Mouse (Mus musculus) embryonic facial prominence, embryonic 14.5 days (tissue): Measurements from ENCODE around the gene Tbc1d4. TPM values are rescaled to one million over a fixed set of nuclear protein-coding genes. Genes with fewer than 3 reads are reported as not detected.

Experiments
- ATAC-seq: fragments of 200-750 bp; cut with Nextera tagmentation; 2 replicates; pipeline ENCODE4 v1.8.0; 2017; ENCODE audit warnings: low read depth, moderate number of reproducible peaks, moderate TSS enrichment
- DNase-seq: peaks from one replicate; pipeline ENCODE4 v3.0.0-alpha.2; 2015; ENCODE audit warnings: low spot score
- H3K27ac ChIP-seq: fragments of 300-500 bp; sonication (generic); replicated peaks from 2 replicates; pipeline ENCODE4 v1.5.1; 2014; ENCODE audit warnings: low read depth, mild to moderate bottlenecking, low read length, moderate library complexity
- H3K27me3 ChIP-seq: fragments of 300-500 bp; sonication (generic); replicated peaks from 2 replicates; pipeline ENCODE4 v1.6.1; 2014; ENCODE audit warnings: low read length; ENCODE audit not compliant: control insufficient read depth, insufficient read depth
- H3K36me3 ChIP-seq: fragments of 300-500 bp; sonication (generic); 2 replicates; pipeline ENCODE4 v1.6.1; 2014; ENCODE audit warnings: low read length, mixed read lengths; ENCODE audit not compliant: control insufficient read depth, insufficient read depth
- H3K4me1 ChIP-seq: fragments of 300-500 bp; sonication (generic); 2 replicates; pipeline ENCODE4 v1.6.1; 2014; ENCODE audit warnings: antibody characterized with exemption, low read length; ENCODE audit not compliant: control insufficient read depth, insufficient read depth
- H3K4me2 ChIP-seq: fragments of 300-500 bp; sonication (generic); 2 replicates; pipeline ENCODE4 v1.6.1; 2014; ENCODE audit warnings: low read depth, mild to moderate bottlenecking, low read length, moderate library complexity, mixed read lengths
- H3K4me3 ChIP-seq: fragments of 300-500 bp; sonication (generic); 2 replicates; pipeline ENCODE4 v1.5.1; 2014; ENCODE audit warnings: low read depth, mild to moderate bottlenecking, low read length
- H3K9ac ChIP-seq: fragments of 300-500 bp; sonication (generic); 2 replicates; pipeline ENCODE4 v1.6.1; 2014; ENCODE audit warnings: low read depth, mild to moderate bottlenecking, low read length, moderate library complexity, mixed read lengths
- H3K9me3 ChIP-seq: fragments of 300-500 bp; sonication (generic); 2 replicates; pipeline ENCODE4 v1.6.1; 2016; ENCODE audit warnings: low read length; ENCODE audit not compliant: control insufficient read depth
- WGBS: fragments of 180-500 bp; shearing (Covaris S2); extraction: QIAGEN DNeasy Blood & Tissue Kit; methylation state at CpG from one replicate; pipeline ENCODE4 v1.1.7; 2014; 5-methylcytosine and 5-hydroxymethylcytosine counted together
- polyA plus RNA-seq: library from polyadenylated mRNA; unstranded; fragments of >200 nt; fragmentation: Nextera tagmentation; extraction: Ambion mirVana; gene quantifications from 2 replicates; pipeline ENCODE4 v1.2.1, GENCODE M21; 2014

The Tbc1d4 gene
- polyA plus RNA-seq, 1 experiment from 2014 or later = 17.3 TPM

DNA sequence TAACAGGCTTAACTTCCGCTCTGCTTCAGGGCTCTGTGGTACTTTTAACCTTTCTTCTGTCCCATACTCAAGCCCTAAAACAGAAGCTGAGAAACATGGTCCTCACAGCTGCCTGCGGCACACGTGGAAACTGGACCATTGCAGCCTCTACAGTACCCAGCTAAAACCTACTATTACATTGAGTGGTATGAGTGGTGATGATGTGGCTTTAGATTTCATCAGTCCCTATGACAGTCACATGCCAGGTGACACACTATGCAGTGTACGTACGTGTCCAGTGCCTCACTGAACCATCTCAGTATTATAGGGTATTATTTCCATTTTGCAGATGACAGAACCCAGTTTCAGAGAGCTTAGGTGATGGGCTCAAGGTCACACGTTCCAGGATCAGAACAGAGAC, 28.4 kb upstream of the Tbc1d4 start:
- Histone ChIP-seq H3K36me3 (peaks cover 22% of the 10 kb centered on the region), H3K9me3 (no peaks in the 10 kb centered on the region), H3K4me1 (0 out of 2 replicates have a peak, but pooled peaks cover 4% of the 10 kb centered on the region), H3K27me3 (no peaks in the 10 kb centered on the region), H3K4me2 (no peak overlapping the region), H3K27ac (no peak overlapping the region), H3K4me3 (no peak overlapping the region), H3K9ac (no peak overlapping the region)
- no peak for ATAC-seq
- WGBS = 90% methylated on average over 6 of the region's 6 CpGs
- no peak for DNase-seq

- H3K9me3 ChIP-seq = no peaks in the 10 kb centered on the region
- H3K36me3 ChIP-seq = peaks cover 31% of the 10 kb centered on the region
- H3K4me3 ChIP-seq = no peak overlapping the region
- H3K27ac ChIP-seq = no peak overlapping the region
- H3K27me3 ChIP-seq = no peaks in the 10 kb centered on the region
- no peak for DNase-seq
- 80% methylated on average over 1 of the region's 1 CpGs for WGBS
- H3K4me1 ChIP-seq = 0 out of 2 replicates have a peak, but pooled peaks cover 4% of the 10 kb centered on the region
- H3K4me2 ChIP-seq = no peak overlapping the region
- no peak overlapping the region for H3K9ac ChIP-seq
- no peak for ATAC-seq
Observed at GRCm38 (mm10) chr14:101635765-101636164, 26.8 kb upstream of the Tbc1d4 start.

GRCm38 (mm10) chr14:101630548-101630947, 21.6 kb upstream of the Tbc1d4 start:
- no peak overlapping the region for H3K27ac ChIP-seq
- H3K36me3 ChIP-seq = peaks cover 31% of the 10 kb centered on the region
- H3K4me2 ChIP-seq = no peak overlapping the region
- no peaks in the 10 kb centered on the region for H3K9me3 ChIP-seq
- DNase-seq = no peak
- ATAC-seq = no peak
- no peaks in the 10 kb centered on the region for H3K4me1 ChIP-seq
- no peak overlapping the region for H3K4me3 ChIP-seq
- WGBS = 84% methylated on average over 2 of the region's 2 CpGs
- H3K27me3 ChIP-seq = no peaks in the 10 kb centered on the region
- no peak overlapping the region for H3K9ac ChIP-seq

DNA sequence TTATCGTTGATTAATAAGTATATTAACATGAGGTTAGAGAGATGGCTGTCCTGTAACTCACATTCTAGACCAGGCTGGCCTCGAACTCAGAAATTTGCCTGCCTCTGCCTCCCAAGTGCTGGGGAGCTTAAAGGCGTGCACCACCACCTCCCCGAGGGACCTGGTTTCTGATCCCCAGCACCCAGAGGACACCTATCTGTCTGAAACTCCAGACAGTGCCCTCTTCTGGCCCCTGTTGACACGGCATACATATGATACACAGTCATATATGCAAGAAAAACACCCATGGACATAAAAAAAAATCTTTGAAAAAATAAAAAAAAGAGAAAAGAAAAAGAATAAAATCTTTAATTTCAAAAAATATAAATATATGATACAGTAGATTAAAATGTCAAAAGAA, 8.7 kb upstream of the Tbc1d4 start:
- no peak for DNase-seq
- WGBS = 94% methylated on average over 5 of the region's 5 CpGs

DNA sequence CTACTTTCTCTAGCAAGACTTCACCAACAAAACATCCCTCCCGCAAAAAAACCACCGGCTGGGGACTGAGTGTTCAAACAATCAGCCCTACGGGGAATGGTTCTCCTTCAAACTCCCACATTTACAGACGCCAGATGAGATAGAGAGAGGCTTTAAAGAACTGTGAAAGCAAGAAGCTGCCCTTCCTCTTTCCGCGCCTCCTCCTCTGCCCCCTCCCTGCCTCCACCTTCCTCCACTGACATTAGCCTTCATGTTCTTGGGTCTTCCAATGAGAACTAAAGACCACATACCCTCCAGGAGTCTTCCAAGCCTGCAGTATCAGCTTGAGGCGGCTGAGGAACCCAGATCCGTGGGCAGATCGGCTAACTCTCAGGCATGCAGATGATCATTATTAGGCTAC, 7.2 kb upstream of the Tbc1d4 start:
- 79% methylated on average over 9 of the region's 9 CpGs for WGBS
- no peak for ATAC-seq
- H3K4me2 ChIP-seq = no peak overlapping the region

More for the DNA sequence above, 8.7 kb upstream of the Tbc1d4 start:
- Histone ChIP-seq H3K36me3 (no peaks in the 10 kb centered on the region), H3K27ac (no peak overlapping the region), H3K9ac (no peak overlapping the region), H3K4me3 (no peak overlapping the region), H3K9me3 (no peaks in the 10 kb centered on the region), H3K27me3 (no peaks in the 10 kb centered on the region), H3K4me2 (no peak overlapping the region), H3K4me1 (no peaks in the 10 kb centered on the region)
- no peak for ATAC-seq

DNA sequence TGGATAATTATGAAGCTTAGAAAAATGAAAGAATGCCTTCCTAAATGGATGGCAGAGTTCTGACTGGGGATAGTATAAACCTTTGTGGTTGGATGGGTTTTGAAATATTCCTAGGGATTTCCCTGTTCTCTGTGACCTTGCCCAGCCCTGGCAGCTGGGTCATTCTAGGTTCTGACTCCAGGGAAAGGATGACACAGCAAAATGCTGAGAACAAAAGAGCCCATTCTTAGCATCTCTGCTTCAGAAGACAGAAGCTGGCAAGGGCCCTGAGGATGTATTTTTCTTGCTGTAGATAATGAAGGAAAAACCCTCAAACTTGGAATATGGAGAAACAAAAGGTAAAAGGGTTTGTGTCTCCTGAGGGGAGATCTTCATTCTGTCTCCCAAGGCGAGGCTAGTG, 4.2 kb upstream of the Tbc1d4 start:
- Histone ChIP-seq H3K4me3 (no peak overlapping the region), H3K4me2 (no peak overlapping the region), H3K27ac (no peak overlapping the region), H3K4me1 (no peaks in the 10 kb centered on the region), H3K27me3 (no peaks in the 10 kb centered on the region), H3K36me3 (no peaks in the 10 kb centered on the region), H3K9ac (no peak overlapping the region), H3K9me3 (no peaks in the 10 kb centered on the region)
- WGBS = 50% methylated on average over 1 of the region's 1 CpGs
- DNase-seq (no peak), ATAC-seq (no peak)

More for the DNA sequence above, 7.2 kb upstream of the Tbc1d4 start:
- H3K4me1 ChIP-seq = no peaks in the 10 kb centered on the region
- no peaks in the 10 kb centered on the region for H3K27me3 ChIP-seq
- DNase-seq = no peak
- no peaks in the 10 kb centered on the region for H3K36me3 ChIP-seq
- no peak overlapping the region for H3K9ac ChIP-seq
- no peak overlapping the region for H3K4me3 ChIP-seq
- no peaks in the 10 kb centered on the region for H3K9me3 ChIP-seq
- H3K27ac ChIP-seq = no peak overlapping the region

- Histone ChIP-seq H3K4me2 (no peak overlapping the region), H3K27me3 (no peaks in the 10 kb centered on the region), H3K4me1 (no peaks in the 10 kb centered on the region), H3K4me3 (no peak overlapping the region), H3K9me3 (no peaks in the 10 kb centered on the region), H3K27ac (no peak overlapping the region), H3K9ac (no peak overlapping the region), H3K36me3 (no peaks in the 10 kb centered on the region)
- ATAC-seq (no peak), DNase-seq (no peak)
- whole genome bisulfite sequencing = 74% methylated on average over 10 of the region's 10 CpGs
Observed at GRCm38 (mm10) chr14:101610701-101611100, 1.7 kb upstream of the Tbc1d4 start.

DNA sequence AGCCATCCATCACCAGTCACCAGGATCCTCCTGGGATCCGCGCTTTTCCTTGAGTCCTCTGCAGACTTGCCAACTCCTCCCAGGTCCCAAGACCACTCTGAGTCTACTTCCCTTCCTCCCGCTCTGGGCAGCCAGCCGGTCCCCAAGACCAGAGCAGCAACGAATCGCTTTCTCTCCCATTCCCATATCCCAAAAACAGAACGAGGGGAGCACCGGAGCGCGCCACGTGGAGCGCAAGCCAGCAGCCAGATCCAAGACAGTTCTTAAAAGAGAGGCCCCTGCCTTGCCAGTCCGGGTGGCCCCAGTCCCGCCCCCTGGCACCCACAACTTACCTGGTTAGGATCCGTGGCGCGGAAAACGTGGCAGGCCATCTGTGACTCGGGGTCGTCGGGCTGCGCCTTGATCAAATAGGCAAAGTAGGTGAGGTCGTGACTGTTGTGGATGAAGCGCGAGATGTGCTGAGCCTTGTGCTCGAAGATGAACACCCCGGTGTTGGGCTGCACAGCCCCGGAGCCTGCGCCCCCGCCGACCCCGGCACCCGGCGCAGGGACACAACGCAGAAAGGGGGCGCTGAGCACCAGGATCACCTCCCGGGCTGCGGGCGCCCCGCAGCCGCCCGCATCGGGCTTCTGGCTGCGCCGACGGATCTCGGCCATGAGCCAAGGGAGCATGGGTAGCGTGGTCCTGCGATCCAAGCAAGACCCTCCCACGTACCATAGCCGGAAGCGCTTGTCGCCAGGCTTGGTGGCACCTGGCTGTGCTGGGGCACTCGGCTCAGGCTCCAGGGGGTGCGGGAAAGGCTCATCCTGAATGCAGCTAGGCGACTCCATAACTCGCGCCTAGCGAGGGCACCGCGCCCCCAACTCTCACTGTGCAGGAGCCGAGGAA, 1.1 kb downstream of the Tbc1d4 start:
- peak overlapping the region; percentile 76 for H3K27ac ChIP-seq
- H3K4me2 ChIP-seq = peak overlapping the region; percentile 98
- no peaks in the 10 kb centered on the region for H3K9me3 ChIP-seq
- H3K4me1 ChIP-seq = no peaks in the 10 kb centered on the region
- ATAC-seq (peak; percentile 44), DNase-seq (peak; percentile 30)
- peak overlapping the region; percentile 86 for H3K4me3 ChIP-seq
- 1% methylated on average over 43 of the region's 62 CpGs for WGBS
- H3K9ac ChIP-seq = peak overlapping the region; percentile 76
- no peaks in the 10 kb centered on the region for H3K36me3 ChIP-seq
- no peaks in the 10 kb centered on the region for H3K27me3 ChIP-seq

GRCm38 (mm10) chr14:101605843-101606242, 3.1 kb downstream of the Tbc1d4 start:
- ATAC-seq (no peak), DNase-seq (no peak)
- WGBS = 71% methylated on average over 2 of the region's 2 CpGs
- Histone ChIP-seq H3K4me1 (no peaks in the 10 kb centered on the region), H3K4me3 (no peak overlapping the region), H3K36me3 (no peaks in the 10 kb centered on the region), H3K27ac (no peak overlapping the region), H3K9me3 (no peaks in the 10 kb centered on the region), H3K27me3 (no peaks in the 10 kb centered on the region), H3K9ac (no peak overlapping the region), H3K4me2 (no peak overlapping the region)
